Mouse (Mus musculus): ENCODE measurements around the gene Ajap1. TPM values are rescaled to one million over a fixed set of nuclear protein-coding genes. Genes with fewer than 3 reads are reported as not detected.
A peak's percentile ranks its signal among the peaks of the same experiment; 100 is the strongest.

The Ajap1 gene
- polyA plus RNA-seq, 1 experiment from 2014 or later = not detected

DNA sequence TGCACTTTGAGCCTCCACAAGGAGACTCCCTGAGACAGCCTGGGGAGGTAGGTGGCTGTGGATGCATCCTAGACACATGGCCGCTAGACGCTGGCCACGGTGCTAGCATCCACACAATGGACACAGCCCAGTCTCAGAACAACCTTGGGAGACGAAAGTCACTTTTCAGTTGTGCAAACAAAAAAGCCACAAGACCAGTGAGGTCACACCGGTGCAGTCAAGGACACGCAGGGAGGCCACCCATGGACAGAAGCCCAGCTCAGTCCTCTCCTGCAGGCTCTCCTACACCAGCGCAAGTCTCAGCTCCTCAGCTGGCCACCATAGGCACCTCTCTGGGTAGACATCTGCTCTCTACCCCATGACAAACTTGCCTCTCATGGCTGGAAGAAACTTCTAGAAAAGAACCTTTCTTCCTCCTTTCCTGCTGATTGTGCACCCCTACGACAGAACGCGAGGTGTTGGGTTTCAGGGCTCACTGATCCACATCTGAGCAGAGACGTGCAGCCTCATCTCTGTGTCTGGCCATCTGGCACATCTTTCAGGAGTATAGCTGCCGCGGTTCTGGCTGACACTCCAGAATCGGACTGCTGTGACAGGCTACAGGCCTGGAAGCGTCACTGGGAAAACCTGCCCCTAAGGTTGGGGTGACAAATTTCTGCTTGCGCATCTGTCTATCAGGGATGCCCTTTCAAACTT is 56.5 kb downstream of the Ajap1 start:
- Histone ChIP-seq H3K9me3 (ENCODE audit: control insufficient read depth, low read length) (no peaks in the 10 kb centered on the region), H3K4me2 (ENCODE audit: low read length) (no peak overlapping the region), H3K36me3 (ENCODE audit: control insufficient read depth, insufficient read depth, low read length) (no peaks in the 10 kb centered on the region), H3K4me3 (ENCODE audit: control insufficient read depth in 1 of 2, insufficient read depth in 1 of 2, low read depth in 1 of 2, low read length in 2 of 2) (no peak overlapping the region), H3K27me3 (ENCODE audit: control insufficient read depth, insufficient read depth, low read length) (0 out of 2 replicates have a peak, but pooled peaks cover 5% of the 10 kb centered on the region), H3K4me1 (ENCODE audit: control insufficient read depth in 2 of 2, insufficient read depth in 2 of 2, low read length in 2 of 2) (no peaks in the 10 kb centered on the region), H3K27ac (replicated peaks in 1 of 2; ENCODE audit: control insufficient read depth in 1 of 2, insufficient read depth in 1 of 2, low read depth in 2 of 2, low read length in 2 of 2) (no peak overlapping the region), H3K9ac (ENCODE audit: low read length) (no peak overlapping the region)
- ATAC-seq (ENCODE audit: insufficient number of reproducible peaks, insufficient read depth, low FRiP score, low read depth) = no peak
- 80% methylated on average over 16 of the region's 16 CpGs for WGBS

- H3K36me3 ChIP-seq (ENCODE audit: control insufficient read depth, insufficient read depth, low read length) = no peaks in the 10 kb centered on the region
- H3K4me3 ChIP-seq (ENCODE audit: control insufficient read depth in 1 of 2, insufficient read depth in 1 of 2, low read depth in 1 of 2, low read length in 2 of 2) = no peak overlapping the region
- no peak overlapping the region for H3K27ac ChIP-seq (replicated peaks in 1 of 2; ENCODE audit: control insufficient read depth in 1 of 2, insufficient read depth in 1 of 2, low read depth in 2 of 2, low read length in 2 of 2)
- ATAC-seq (ENCODE audit: insufficient number of reproducible peaks, insufficient read depth, low FRiP score, low read depth) = no peak
- no peaks in the 10 kb centered on the region for H3K9me3 ChIP-seq (ENCODE audit: control insufficient read depth, low read length)
- H3K4me1 ChIP-seq (ENCODE audit: control insufficient read depth in 2 of 2, insufficient read depth in 2 of 2, low read length in 2 of 2) = no peaks in the 10 kb centered on the region
- no peak overlapping the region for H3K9ac ChIP-seq (ENCODE audit: low read length)
- no peak overlapping the region for H3K4me2 ChIP-seq (ENCODE audit: low read length)
- peaks cover 7% of the 10 kb centered on the region; the same call in 1 of the 2 replicates for H3K27me3 ChIP-seq (ENCODE audit: control insufficient read depth, insufficient read depth, low read length)
- 74% methylated on average over 10 of the region's 10 CpGs for WGBS
Measured at GRCm38 (mm10) chr4:153424324-153424723, 58.3 kb downstream of the Ajap1 start.

DNA sequence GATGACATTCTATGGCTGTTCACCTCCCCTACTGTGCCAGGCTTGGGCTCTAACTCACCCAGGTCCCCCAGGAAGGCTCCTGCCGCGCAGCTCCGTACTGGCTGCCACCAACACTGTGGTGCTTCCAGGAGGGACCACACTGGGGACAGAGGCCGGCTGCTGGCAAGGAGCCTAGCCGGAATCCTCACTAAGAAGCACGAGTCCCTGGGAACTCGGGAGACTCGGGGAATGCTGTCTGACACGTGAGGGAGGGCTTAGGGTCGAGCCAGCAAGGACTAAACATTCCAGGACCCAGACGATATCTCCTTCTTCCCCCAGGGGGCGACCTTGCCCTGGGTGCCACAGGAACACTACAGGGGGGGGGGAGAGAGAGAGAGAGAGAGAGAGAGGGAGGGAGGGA is 64.7 kb downstream of the Ajap1 start:
- Histone ChIP-seq H3K27ac (replicated peaks in 1 of 2; ENCODE audit: control insufficient read depth in 1 of 2, insufficient read depth in 1 of 2, low read depth in 2 of 2, low read length in 2 of 2) (no peak overlapping the region), H3K4me2 (ENCODE audit: low read length) (peak overlapping the region; percentile 52), H3K9me3 (ENCODE audit: control insufficient read depth, low read length) (no peaks in the 10 kb centered on the region), H3K4me3 (ENCODE audit: control insufficient read depth in 1 of 2, insufficient read depth in 1 of 2, low read depth in 1 of 2, low read length in 2 of 2) (peak overlapping the region; percentile 17 to 25; a peak in 3 of 4 replicates), H3K4me1 (ENCODE audit: control insufficient read depth in 2 of 2, insufficient read depth in 2 of 2, low read length in 2 of 2) (peaks cover 6 to 7% of the 10 kb centered on the region in 2 experiments; a peak in 2 of 4 replicates), H3K36me3 (ENCODE audit: control insufficient read depth, insufficient read depth, low read length) (no peaks in the 10 kb centered on the region), H3K9ac (ENCODE audit: low read length) (no peak overlapping the region; the same call in 1 of the 2 replicates), H3K27me3 (ENCODE audit: control insufficient read depth, insufficient read depth, low read length) (peaks cover 22% of the 10 kb centered on the region)
- 0 out of 2 replicates have a peak, but pooled peaks have one; percentile 1 for ATAC-seq (ENCODE audit: insufficient number of reproducible peaks, insufficient read depth, low FRiP score, low read depth)
- WGBS = 0% methylated on average over 11 of the region's 12 CpGs

- Histone ChIP-seq H3K36me3 (ENCODE audit: control insufficient read depth, insufficient read depth, low read length) (no peaks in the 10 kb centered on the region), H3K4me2 (ENCODE audit: low read length) (peak overlapping the region; percentile 52), H3K9ac (ENCODE audit: low read length) (no peak overlapping the region; the same call in 1 of the 2 replicates), H3K9me3 (ENCODE audit: control insufficient read depth, low read length) (no peaks in the 10 kb centered on the region), H3K27ac (replicated peaks in 1 of 2; ENCODE audit: control insufficient read depth in 1 of 2, insufficient read depth in 1 of 2, low read depth in 2 of 2, low read length in 2 of 2) (no peak overlapping the region), H3K27me3 (ENCODE audit: control insufficient read depth, insufficient read depth, low read length) (peaks cover 22% of the 10 kb centered on the region), H3K4me1 (ENCODE audit: control insufficient read depth in 2 of 2, insufficient read depth in 2 of 2, low read length in 2 of 2) (peaks cover 6 to 7% of the 10 kb centered on the region in 2 experiments; a peak in 2 of 4 replicates), H3K4me3 (ENCODE audit: control insufficient read depth in 1 of 2, insufficient read depth in 1 of 2, low read depth in 1 of 2, low read length in 2 of 2) (peak overlapping the region; percentile 17 to 25)
- ATAC-seq (ENCODE audit: insufficient number of reproducible peaks, insufficient read depth, low FRiP score, low read depth) = peak; percentile 37; the same call in 1 of the 2 replicates
- under 1% methylated on average over 23 of the region's 23 CpGs for WGBS
Measured at GRCm38 (mm10) chr4:153417164-153417896, 65.3 kb downstream of the Ajap1 start.

GRCm38 (mm10) chr4:153416111-153416510 is 66.5 kb downstream of the Ajap1 start:
- Histone ChIP-seq H3K9me3 (ENCODE audit: control insufficient read depth, low read length) (no peaks in the 10 kb centered on the region), H3K4me3 (ENCODE audit: control insufficient read depth in 1 of 2, insufficient read depth in 1 of 2, low read depth in 1 of 2, low read length in 2 of 2) (no peak overlapping the region), H3K9ac (ENCODE audit: low read length) (no peak overlapping the region), H3K27ac (replicated peaks in 1 of 2; ENCODE audit: control insufficient read depth in 1 of 2, insufficient read depth in 1 of 2, low read depth in 2 of 2, low read length in 2 of 2) (no peak overlapping the region), H3K27me3 (ENCODE audit: control insufficient read depth, insufficient read depth, low read length) (peaks cover 17% of the 10 kb centered on the region), H3K36me3 (ENCODE audit: control insufficient read depth, insufficient read depth, low read length) (no peaks in the 10 kb centered on the region), H3K4me1 (ENCODE audit: control insufficient read depth in 2 of 2, insufficient read depth in 2 of 2, low read length in 2 of 2) (peaks cover 6 to 7% of the 10 kb centered on the region in 2 experiments; a peak in 2 of 4 replicates), H3K4me2 (ENCODE audit: low read length) (no peak overlapping the region)
- 34% methylated on average over 9 of the region's 9 CpGs for WGBS
- ATAC-seq (ENCODE audit: insufficient number of reproducible peaks, insufficient read depth, low FRiP score, low read depth) = no peak

DNA sequence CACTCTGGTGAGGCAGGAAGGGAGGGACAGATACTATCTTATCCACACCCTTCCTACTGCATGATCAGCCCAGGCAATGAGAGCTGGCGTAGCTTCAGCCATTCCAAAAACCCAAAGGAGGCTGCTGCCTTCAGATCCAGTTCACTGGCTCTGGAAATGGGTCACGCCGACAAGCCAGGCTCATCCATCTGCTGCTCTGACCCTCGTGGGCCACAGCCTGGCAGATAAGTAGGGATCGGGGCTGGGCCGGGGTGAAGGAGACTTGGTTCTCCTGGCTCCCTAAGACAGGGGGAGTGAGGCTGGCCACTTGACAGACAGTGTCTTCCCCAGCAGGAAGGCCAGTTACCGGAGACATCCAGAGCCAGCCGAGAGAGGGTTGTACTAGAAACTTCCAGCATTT is 84.2 kb downstream of the Ajap1 start:
- WGBS = 74% methylated on average over 8 of the region's 8 CpGs
- no peaks in the 10 kb centered on the region for H3K27me3 ChIP-seq (ENCODE audit: control insufficient read depth, insufficient read depth, low read length)
- no peaks in the 10 kb centered on the region for H3K36me3 ChIP-seq (ENCODE audit: control insufficient read depth, insufficient read depth, low read length)
- no peak overlapping the region for H3K27ac ChIP-seq (replicated peaks in 1 of 2; ENCODE audit: control insufficient read depth in 1 of 2, insufficient read depth in 1 of 2, low read depth in 2 of 2, low read length in 2 of 2)
- no peaks in the 10 kb centered on the region for H3K9me3 ChIP-seq (ENCODE audit: control insufficient read depth, low read length)
- no peak overlapping the region for H3K4me3 ChIP-seq (ENCODE audit: control insufficient read depth in 1 of 2, insufficient read depth in 1 of 2, low read depth in 1 of 2, low read length in 2 of 2)
- no peak for ATAC-seq (ENCODE audit: insufficient number of reproducible peaks, insufficient read depth, low FRiP score, low read depth)
- no peaks in the 10 kb centered on the region for H3K4me1 ChIP-seq (ENCODE audit: control insufficient read depth in 2 of 2, insufficient read depth in 2 of 2, low read length in 2 of 2)
- H3K9ac ChIP-seq (ENCODE audit: low read length) = no peak overlapping the region
- H3K4me2 ChIP-seq (ENCODE audit: low read length) = no peak overlapping the region

DNA sequence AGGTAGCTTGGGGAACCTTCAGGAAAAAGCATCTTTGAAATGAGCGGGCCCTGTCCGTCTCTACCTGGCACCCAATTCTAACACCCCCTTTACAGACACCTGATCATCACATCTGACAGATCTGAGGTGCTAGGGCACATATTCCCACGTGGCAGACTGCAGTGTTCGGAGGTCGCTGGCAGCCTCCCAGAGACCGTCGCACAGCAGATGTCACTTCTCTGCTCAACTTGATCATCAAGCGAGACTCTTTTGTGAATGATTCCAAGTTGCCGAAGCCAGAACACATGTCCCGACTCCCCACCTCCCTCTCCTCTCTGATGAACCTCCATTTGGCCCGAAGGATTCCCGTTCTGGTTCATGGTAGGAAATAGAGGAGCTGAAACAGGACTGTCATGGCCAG is 95.1 kb downstream of the Ajap1 start:
- ATAC-seq (ENCODE audit: insufficient number of reproducible peaks, insufficient read depth, low FRiP score, low read depth) = no peak

More for the DNA sequence above, 95.1 kb downstream of the Ajap1 start:
- Histone ChIP-seq H3K4me2 (ENCODE audit: low read length) (no peak overlapping the region), H3K4me3 (ENCODE audit: control insufficient read depth in 1 of 2, insufficient read depth in 1 of 2, low read depth in 1 of 2, low read length in 2 of 2) (no peak overlapping the region), H3K27me3 (ENCODE audit: control insufficient read depth, insufficient read depth, low read length) (no peaks in the 10 kb centered on the region), H3K4me1 (ENCODE audit: control insufficient read depth in 2 of 2, insufficient read depth in 2 of 2, low read length in 2 of 2) (no peaks in the 10 kb centered on the region), H3K9ac (ENCODE audit: low read length) (no peak overlapping the region), H3K36me3 (ENCODE audit: control insufficient read depth, insufficient read depth, low read length) (no peaks in the 10 kb centered on the region), H3K27ac (replicated peaks in 1 of 2; ENCODE audit: control insufficient read depth in 1 of 2, insufficient read depth in 1 of 2, low read depth in 2 of 2, low read length in 2 of 2) (no peak overlapping the region), H3K9me3 (ENCODE audit: control insufficient read depth, low read length) (0 out of 2 replicates have a peak, but pooled peaks cover 2% of the 10 kb centered on the region)
- WGBS = 82% methylated on average over 12 of the region's 12 CpGs
